Mouse (Mus musculus): Measurements from ENCODE around the gene Polr1c.

- TF ChIP-seq CTCF (IDR thresholded peaks at IDR 0.05; ENCODE audit: borderline replicate concordance, control insufficient read depth, extremely low read depth, insufficient read depth, low read length, poor library complexity) (no peak), POLR2A (IDR thresholded peaks at IDR 0.05; ENCODE audit: control insufficient read depth, extremely low read depth, insufficient read depth, low read length, poor library complexity) (no peak)
Measured at GRCm38 (mm10) chr17:46277586-46277985, 29.7 kb upstream of the Polr1c start.
